Mouse (Mus musculus): ENCODE results near the gene Plcl2.
"Not testable (repeated sequence)": the region's sequence is repeated elsewhere in the genome, so short reads cannot be mapped to it uniquely, and the experiment has no call there.

The Plcl2 gene

DNA sequence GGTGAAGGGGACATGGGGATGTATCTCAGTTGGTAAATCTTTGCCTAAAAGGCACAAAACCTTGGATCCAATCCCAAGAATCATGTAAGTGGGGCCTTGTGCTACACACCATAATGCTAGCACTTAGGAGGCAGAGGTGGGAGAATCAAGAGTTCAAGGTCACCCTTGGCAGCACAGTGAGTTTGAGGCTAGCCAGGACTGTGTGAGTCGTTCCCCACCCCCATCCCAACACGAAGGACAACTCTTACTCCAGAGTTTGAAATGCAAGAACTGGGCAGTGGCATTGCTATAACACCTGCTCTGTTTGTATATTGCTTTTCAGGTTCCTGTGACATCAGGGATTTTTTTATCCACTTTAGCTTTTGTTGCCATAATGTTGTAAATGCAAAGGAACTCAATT, 28.6 kb downstream of the Plcl2 start:
- Histone ChIP-seq H3K27me3 (ENCODE audit: control insufficient read depth, insufficient read depth, low read length, poor library complexity, severe bottlenecking) (no peaks in the 10 kb centered on the region), H3K36me3 (ENCODE audit: control insufficient read depth, insufficient read depth, low read length, poor library complexity, severe bottlenecking) (peaks cover under 1% of the 10 kb centered on the region; the same call in 1 of the 2 replicates)
- no peak for DNase-seq (ENCODE audit: low read depth, low spot score)

DNA sequence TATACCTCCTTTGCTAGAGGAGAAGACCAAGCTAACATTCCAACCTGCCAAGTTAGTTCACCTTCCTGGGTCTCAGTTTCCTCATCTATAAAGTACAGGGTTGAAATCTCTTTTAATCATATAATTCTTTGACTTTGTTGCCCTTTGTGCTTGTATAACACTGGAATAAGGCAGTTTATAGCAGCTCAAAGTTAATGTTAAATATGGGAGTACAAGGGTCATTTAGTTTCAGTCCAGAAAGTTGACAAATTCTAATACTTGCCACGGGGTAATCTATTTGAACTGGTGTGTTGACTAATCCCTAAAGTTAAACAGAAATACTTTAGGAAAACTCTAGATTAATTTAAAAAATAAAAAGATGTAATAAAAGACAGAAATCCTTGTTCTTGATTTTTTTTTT, 35.7 kb downstream of the Plcl2 start:
- Histone ChIP-seq H3K36me3 (ENCODE audit: control insufficient read depth, insufficient read depth, low read length, poor library complexity, severe bottlenecking) (peaks cover 7% of the 10 kb centered on the region; the same call in 1 of the 2 replicates), H3K27me3 (ENCODE audit: control insufficient read depth, insufficient read depth, low read length, poor library complexity, severe bottlenecking) (no peaks in the 10 kb centered on the region)
- DNase-seq (ENCODE audit: low read depth, low spot score) = no peak

DNA sequence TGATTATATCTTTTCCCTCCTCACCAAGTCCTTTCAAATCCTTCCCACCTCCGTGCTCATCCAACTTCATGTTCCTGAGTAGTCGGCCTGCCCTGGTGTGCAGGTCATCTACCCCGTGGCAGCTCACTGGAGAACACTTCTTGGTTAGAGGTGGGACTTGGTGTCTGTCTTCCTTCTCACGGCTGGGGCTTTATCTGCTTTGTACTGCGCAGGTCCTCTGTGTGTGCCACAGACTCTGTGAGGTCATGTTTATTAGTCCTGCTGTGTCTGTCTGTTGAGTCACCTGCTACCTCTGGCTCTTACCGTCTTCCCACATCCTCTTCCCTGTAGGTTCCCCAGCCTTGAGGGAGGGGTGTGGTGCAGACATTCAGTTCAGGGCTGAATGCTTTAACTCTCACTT, 36.1 kb downstream of the Plcl2 start:
- Histone ChIP-seq H3K36me3 (ENCODE audit: control insufficient read depth, insufficient read depth, low read length, poor library complexity, severe bottlenecking) (peaks cover 7% of the 10 kb centered on the region; the same call in 1 of the 2 replicates), H3K27me3 (ENCODE audit: control insufficient read depth, insufficient read depth, low read length, poor library complexity, severe bottlenecking) (no peaks in the 10 kb centered on the region)
- peak; percentile 21 for DNase-seq (ENCODE audit: low read depth, low spot score)

DNA sequence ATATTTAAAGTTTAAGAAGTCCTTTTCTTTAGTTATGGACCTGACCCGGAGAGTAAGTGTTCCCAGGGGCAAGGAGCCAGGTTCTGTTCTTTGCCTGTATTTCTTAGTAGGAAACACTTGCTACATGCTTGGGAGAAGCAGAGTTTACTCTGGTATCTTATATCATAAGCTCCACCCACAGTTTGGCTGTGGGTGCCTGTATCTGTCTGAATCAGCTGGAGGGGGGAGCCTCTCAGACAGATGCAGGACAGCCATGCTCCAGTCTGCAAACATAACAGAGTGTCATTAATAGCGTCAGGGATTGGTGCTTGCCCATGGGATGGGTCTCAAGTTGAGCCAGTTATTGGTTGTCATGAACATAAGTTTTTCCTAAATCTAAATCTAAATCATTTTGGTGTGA, 42.9 kb downstream of the Plcl2 start:
- no peak for DNase-seq (ENCODE audit: low read depth, low spot score)
- Histone ChIP-seq H3K27me3 (ENCODE audit: control insufficient read depth, insufficient read depth, low read length, poor library complexity, severe bottlenecking) (no peaks in the 10 kb centered on the region), H3K36me3 (ENCODE audit: control insufficient read depth, insufficient read depth, low read length, poor library complexity, severe bottlenecking) (0 out of 2 replicates have a peak, but pooled peaks cover 2% of the 10 kb centered on the region)

DNA sequence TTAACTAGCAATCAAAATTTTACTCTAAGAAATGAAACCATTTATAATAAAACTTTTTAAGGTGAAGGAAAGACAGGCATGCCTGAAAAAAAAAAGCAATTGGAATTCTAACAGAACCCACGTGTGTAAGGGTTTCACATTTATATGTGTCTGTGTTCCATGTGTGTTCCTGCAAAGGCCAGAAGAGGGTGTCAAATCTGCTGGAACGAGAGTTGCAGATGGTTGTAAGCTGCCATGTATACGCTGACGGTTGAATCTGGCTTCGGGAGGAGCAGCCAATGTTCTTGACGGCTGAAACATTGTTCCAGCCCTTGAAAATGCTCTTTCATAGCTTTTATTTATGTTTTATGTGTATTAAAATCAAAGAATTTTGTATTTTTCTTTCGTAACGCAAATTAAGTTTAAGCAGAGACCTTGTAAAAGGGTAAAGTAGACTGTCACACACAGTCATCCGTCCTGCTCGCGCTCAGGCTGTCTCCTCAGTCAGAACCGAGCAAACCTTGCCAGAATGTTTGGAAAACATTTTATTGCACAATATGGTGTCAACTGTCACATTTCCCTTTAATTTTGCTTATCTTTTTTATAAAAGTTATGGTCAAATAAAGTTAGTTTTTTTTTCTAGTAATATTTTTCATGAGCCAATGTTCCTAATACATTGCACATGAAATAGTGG, 48.5 kb downstream of the Plcl2 start:
- no peak for DNase-seq (ENCODE audit: low read depth, low spot score)
- Histone ChIP-seq H3K27me3 (ENCODE audit: control insufficient read depth, insufficient read depth, low read length, poor library complexity, severe bottlenecking) (no peaks in the 10 kb centered on the region), H3K36me3 (ENCODE audit: control insufficient read depth, insufficient read depth, low read length, poor library complexity, severe bottlenecking) (peaks cover 1% of the 10 kb centered on the region; the same call in 1 of the 2 replicates)

DNA sequence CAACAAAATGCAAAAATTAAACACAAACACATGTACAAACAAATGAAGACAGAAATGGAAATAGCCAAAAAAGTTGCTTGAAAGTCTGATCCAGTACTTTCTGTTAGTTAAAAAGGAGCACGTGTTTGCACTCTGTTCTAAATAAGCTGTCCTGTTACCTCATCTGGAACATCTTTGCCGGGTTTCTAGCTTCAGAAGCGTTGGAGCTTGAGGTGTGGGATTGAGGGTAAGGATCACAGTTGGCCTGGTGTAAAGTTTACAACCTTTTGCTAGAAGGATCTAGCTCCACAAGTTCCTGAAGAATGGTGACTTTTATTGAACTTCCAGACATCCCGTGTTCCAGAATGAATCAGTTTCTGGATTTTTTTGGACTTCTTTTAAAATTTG, 49.0 kb downstream of the Plcl2 start:
- no peak for DNase-seq (ENCODE audit: low read depth, low spot score)
- Histone ChIP-seq H3K36me3 (ENCODE audit: control insufficient read depth, insufficient read depth, low read length, poor library complexity, severe bottlenecking) (peaks cover 1% of the 10 kb centered on the region; the same call in 1 of the 2 replicates), H3K27me3 (ENCODE audit: control insufficient read depth, insufficient read depth, low read length, poor library complexity, severe bottlenecking) (no peaks in the 10 kb centered on the region)

DNA sequence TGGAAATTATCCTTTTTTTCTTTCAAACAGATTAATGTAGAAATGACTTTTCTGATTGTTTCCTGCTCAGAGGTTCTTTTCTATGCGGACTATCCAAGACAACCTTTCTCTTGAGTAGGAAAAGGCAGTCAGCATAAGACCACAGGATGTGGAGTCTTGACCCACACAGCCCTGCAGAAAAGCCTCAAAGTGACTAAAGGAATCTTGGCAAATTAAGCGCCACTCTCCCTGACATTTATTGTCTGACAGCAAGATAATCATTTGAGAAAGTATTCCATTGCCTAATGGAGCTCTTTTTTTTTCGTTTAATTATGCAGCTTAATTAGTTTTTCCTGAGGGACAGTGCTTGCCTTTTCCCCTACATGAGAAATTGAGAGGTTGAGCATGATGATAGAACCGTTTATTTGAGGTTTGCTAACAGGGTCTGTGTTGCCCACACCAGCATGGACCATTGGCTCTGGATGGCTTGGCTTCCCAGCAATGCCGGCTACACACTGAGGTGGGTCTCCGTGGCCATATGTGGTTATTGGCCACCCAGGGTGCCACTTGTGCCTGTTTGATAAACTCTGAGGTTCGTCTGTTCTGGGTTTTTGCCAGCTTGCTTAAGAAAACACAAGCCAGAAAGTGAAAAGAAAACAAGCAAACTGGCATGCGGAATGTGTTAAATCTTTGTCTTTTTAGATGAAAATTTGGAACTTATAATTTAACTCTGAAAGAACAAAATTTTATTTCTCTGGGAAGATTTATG, 56.3 kb downstream of the Plcl2 start:
- no peak for DNase-seq (ENCODE audit: low read depth, low spot score)
- no peaks in the 10 kb centered on the region for H3K27me3 ChIP-seq (ENCODE audit: control insufficient read depth, insufficient read depth, low read length, poor library complexity, severe bottlenecking)

DNA sequence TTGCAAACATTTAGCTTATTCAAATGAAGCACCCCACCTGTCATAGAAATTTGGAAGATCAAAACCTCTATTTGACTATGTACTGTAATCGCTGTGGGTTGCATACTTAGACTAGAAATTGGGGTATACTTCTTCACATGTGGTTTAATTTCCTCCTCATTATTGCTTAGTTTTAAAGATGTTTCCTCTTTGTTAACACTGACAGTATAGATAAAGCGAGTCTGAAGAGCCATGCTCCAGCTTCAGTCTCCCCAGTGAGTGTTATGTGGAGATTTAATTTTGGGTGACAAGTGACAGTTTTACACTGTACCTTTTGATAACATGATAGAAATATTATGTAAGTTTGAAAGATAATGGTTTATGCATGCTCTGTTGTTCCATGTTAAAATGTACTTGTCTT, 59.6 kb downstream of the Plcl2 start:
- no peaks in the 10 kb centered on the region for H3K27me3 ChIP-seq (ENCODE audit: control insufficient read depth, insufficient read depth, low read length, poor library complexity, severe bottlenecking)
- no peaks in the 10 kb centered on the region for H3K36me3 ChIP-seq (ENCODE audit: control insufficient read depth, insufficient read depth, low read length, poor library complexity, severe bottlenecking)
- DNase-seq (ENCODE audit: low read depth, low spot score) = peak; percentile 35

More for the DNA sequence above, 56.3 kb downstream of the Plcl2 start:
- no peaks in the 10 kb centered on the region for H3K36me3 ChIP-seq (ENCODE audit: control insufficient read depth, insufficient read depth, low read length, poor library complexity, severe bottlenecking)

DNA sequence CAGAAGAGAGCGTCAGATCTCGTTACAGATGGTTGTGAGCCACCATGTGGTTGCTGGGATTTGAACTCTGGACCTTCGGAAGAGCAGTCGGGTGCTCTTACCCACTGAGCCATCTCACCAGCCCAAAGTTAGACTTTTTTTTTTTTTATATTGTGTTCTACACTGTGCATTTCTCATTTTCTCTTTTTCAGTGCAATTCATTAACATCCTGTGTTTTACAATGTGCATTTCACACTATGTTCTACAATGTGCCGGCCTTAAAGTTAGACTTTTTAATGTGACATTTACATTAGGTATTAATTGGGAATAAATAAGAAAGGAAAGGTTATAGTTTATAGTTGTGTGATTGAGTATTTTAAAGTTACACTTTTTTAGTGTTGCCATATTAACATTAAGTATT, 61.0 kb downstream of the Plcl2 start:
- not testable (repeated sequence) for DNase-seq (ENCODE audit: low read depth, low spot score); H3K36me3 ChIP-seq (ENCODE audit: control insufficient read depth, insufficient read depth, low read length, poor library complexity, severe bottlenecking); H3K27me3 ChIP-seq (ENCODE audit: control insufficient read depth, insufficient read depth, low read length, poor library complexity, severe bottlenecking)

DNA sequence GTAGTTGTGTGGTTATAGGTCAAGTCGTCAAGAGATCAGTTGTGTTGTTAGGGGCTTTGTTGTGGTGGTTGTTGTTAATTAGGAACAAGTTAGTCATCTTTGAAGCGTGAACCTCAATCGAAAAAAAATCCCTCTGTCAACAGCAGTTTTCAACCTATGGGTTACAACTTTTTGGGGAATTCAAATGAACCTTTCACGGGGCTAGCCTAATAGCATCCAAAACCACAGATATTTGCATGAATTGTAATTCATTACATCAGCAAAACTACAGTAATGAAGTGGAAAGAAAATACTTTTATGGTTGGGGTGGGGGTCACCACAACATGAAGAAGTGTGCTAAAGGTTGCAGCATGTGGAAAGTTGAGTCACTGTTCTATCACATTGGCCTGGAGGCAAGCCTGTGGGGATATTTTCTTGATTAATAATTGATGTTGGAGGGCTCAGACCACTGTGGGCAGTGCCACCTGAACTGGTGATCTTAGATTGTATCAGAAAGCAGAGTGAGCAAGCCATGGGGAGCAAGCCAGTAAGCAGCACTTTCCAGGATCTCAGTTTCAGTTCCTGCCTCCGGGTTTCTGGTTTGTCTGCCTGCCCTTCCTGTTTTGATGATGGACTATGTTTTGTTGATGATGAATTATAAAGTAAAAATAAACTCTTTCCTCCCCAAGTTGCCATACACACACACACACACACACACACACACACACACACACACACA, 61.6 kb downstream of the Plcl2 start:
- Histone ChIP-seq H3K27me3 (ENCODE audit: control insufficient read depth, insufficient read depth, low read length, poor library complexity, severe bottlenecking) (no peaks in the 10 kb centered on the region), H3K36me3 (ENCODE audit: control insufficient read depth, insufficient read depth, low read length, poor library complexity, severe bottlenecking) (no peaks in the 10 kb centered on the region)
- DNase-seq (ENCODE audit: low read depth, low spot score) = peak; percentile 88

DNA sequence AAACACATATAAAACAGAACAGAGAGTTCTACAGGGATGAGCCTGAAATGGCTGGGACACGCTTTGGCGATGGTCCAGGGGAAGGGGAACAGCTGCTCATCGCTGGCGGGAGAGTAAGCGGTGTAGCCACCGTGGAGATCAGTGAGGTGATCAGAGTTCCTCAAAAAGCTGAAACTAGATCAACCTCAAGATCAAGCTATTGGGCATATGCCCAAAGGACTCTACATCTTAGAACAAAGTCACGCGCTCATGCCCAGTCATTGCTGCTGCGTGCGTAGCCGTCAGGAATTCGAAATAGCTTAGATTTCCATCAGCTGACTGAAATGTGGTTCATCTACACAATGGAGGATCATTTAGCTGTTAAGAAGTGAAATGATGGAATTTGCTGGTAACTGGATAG, 65.0 kb downstream of the Plcl2 start:
- H3K36me3 ChIP-seq (ENCODE audit: control insufficient read depth, insufficient read depth, low read length, poor library complexity, severe bottlenecking) = no peaks in the 10 kb centered on the region
- H3K27me3 ChIP-seq (ENCODE audit: control insufficient read depth, insufficient read depth, low read length, poor library complexity, severe bottlenecking) = no peaks in the 10 kb centered on the region
- peak; percentile 92 for DNase-seq (ENCODE audit: low read depth, low spot score)

DNA sequence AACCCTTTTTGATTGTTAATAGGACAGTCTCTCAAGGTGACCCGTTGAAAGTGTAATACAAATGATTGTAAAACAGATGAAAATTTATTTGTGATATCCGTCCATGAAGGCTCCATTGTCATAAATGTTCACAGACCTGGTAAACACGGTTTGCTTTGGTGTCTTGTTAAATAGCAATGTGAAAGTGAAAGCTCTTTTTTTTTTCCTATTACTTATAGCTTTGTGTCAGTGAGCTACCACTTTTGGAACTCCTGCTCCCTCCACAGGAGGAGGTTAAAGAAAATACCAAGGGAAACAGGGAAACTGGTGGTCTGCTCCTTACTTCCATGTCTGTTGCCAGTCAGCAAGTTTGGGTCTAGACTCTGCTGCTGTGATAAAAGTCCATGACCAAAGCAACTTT, 71.2 kb downstream of the Plcl2 start:
- Histone ChIP-seq H3K36me3 (ENCODE audit: control insufficient read depth, insufficient read depth, low read length, poor library complexity, severe bottlenecking) (no peaks in the 10 kb centered on the region), H3K27me3 (ENCODE audit: control insufficient read depth, insufficient read depth, low read length, poor library complexity, severe bottlenecking) (no peaks in the 10 kb centered on the region)
- DNase-seq (ENCODE audit: low read depth, low spot score) = peak; percentile 39

DNA sequence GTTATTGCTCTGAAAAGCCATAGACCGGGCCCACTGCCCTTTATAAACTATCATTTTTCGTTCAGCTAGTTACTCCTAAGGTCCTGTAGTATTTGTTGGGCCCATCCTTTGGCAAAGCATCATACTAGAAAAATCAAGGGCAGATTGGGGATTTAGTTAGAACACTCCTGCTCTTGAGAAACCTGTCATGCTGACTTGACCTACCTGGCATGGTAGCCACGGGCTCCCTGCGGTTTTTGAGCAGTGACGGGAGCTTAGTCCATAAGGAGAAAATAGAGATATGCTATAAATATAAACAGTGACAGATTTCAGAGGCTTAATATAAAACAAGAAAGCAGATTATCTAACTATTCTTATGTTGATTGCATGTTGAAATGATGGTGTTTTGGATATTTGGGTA, 77.6 kb downstream of the Plcl2 start:
- DNase-seq (ENCODE audit: low read depth, low spot score) = no peak
- no peaks in the 10 kb centered on the region for H3K36me3 ChIP-seq (ENCODE audit: control insufficient read depth, insufficient read depth, low read length, poor library complexity, severe bottlenecking)

DNA sequence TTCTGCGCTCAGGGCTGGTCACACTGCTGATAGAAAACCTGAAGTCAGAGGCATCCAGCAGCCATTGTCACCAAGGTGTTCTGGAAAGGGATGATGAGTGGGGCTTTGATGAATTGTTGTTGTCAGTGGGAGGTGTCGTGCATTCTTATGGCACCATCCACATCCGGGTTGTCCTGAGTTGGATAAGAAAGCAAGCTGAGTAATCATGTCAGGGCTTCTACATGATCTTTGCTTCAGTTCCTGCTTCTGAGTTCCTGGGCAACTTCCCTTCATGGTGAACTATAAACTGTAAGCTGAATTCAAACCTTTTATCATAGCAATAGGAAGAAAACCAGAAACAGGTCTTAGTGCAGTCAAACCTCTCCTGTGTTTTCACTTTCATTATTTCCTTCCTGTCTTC, 78.7 kb downstream of the Plcl2 start:
- no peaks in the 10 kb centered on the region for H3K27me3 ChIP-seq (ENCODE audit: control insufficient read depth, insufficient read depth, low read length, poor library complexity, severe bottlenecking)
- H3K36me3 ChIP-seq (ENCODE audit: control insufficient read depth, insufficient read depth, low read length, poor library complexity, severe bottlenecking) = no peaks in the 10 kb centered on the region
- peak; percentile 23 for DNase-seq (ENCODE audit: low read depth, low spot score)

More for the DNA sequence above, 77.6 kb downstream of the Plcl2 start:
- no peaks in the 10 kb centered on the region for H3K27me3 ChIP-seq (ENCODE audit: control insufficient read depth, insufficient read depth, low read length, poor library complexity, severe bottlenecking)

DNA sequence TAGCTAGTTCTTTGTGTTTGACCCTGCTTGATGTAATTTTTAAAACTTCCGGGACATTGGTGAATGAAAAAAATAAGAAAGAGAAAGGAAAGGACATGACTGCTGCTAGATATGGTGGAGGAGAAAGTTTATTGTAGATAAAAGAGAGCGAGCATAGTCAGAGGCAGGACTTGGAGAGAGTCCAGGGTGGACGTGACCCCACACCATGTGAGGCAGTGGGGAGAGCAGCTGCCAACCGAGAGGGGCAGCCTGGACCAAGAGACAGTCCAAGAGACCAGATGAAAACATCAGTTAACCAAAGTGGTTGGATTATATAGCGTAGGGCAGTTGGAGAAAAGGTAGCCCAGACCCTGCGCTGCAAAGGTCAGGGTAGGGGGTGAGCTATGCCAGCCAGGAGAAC, 91.0 kb downstream of the Plcl2 start:
- Histone ChIP-seq H3K36me3 (ENCODE audit: control insufficient read depth, insufficient read depth, low read length, poor library complexity, severe bottlenecking) (no peaks in the 10 kb centered on the region), H3K27me3 (ENCODE audit: control insufficient read depth, insufficient read depth, low read length, poor library complexity, severe bottlenecking) (no peaks in the 10 kb centered on the region)
- no peak for DNase-seq (ENCODE audit: low read depth, low spot score)

Measured in splenic B cell, adult 2 months (primary cell).